Mouse (Mus musculus) lung, postnatal 0 days (tissue): ENCODE results near the gene Igbp1.

ENCODE experiments used
- CTCF ChIP-seq: IDR thresholded peaks from 2 replicates; pipeline ENCODE4 v1.5.1; 2016; ENCODE audit warnings: antibody characterized with exemption, mild to moderate bottlenecking
- EP300 ChIP-seq: IDR thresholded peaks from 2 replicates; pipeline ENCODE4 v1.6.1; 2016; ENCODE audit warnings: antibody characterized with exemption, mild to moderate bottlenecking, control low read depth

DNA sequence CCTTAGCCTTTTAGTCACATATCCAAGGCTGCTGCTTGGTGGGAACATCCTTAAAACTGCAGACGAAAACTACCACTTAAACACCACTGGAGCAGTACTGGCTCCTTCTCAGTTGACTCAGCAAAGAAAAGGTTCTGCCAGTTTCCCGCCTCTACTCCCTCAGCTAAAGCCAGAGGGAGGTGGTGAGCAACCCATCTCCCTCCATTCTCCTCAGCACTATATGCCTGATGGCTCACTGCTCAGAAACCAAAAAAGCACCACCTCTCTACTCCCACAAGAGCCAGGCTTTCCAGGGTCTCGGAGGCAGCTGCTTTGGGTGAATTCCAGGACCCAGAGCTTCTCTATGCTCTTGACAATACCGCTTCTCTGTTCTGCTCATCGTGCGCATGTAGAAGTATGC lies 23.5 kb downstream of the Igbp1 start:
- no peak for TF ChIP-seq CTCF
- no peak for TF ChIP-seq EP300
